Mouse (Mus musculus): ENCODE results near the gene Tpx2.

GRCm38 (mm10) chr2:152941106-152941505 lies 93.3 kb downstream of the Tpx2 start:
- TF ChIP-seq CTCF (conservative IDR thresholded peaks at IDR 0.05; ENCODE audit: insufficient read depth, insufficient read length, low read depth, low read length) (no peak), POLR2A (IDR thresholded peaks at IDR 0.05; ENCODE audit: low read depth, low read length) (no peak)

Measured in kidney, adult 2 months (tissue).